Mouse (Mus musculus): ENCODE measurements around the gene Zfp786. TPM values are rescaled to one million over a fixed set of nuclear protein-coding genes. Genes with fewer than 3 reads are reported as not detected.

The Zfp786 gene
- polyA plus RNA-seq (2014; fragmentation: Nextera tagmentation; extraction: Ambion mirVana) = 3.5 and 3.8 TPM in 2 replicates

GRCm38 (mm10) chr6:47830104-47831078 lies at the start of gene Zfp786:
Gene Zfp786, minus strand, starts transcription at chr6:47830867.
- Histone ChIP-seq H3K9me3 (ENCODE audit: control insufficient read depth, low read depth, low read length) (no peaks in the 10 kb centered on the region), H3K36me3 (ENCODE audit: control insufficient read depth, insufficient read depth, low read length) (peaks cover 2% of the 10 kb centered on the region; the same call in 1 of the 2 replicates), H3K4me2 (replicated peaks; ENCODE audit: low read depth, low read length) (peak within 1 kb of the TSS; percentile 56), H3K9ac (replicated peaks; ENCODE audit: low read depth, low read length) (peak within 1 kb of the TSS; percentile 72), H3K4me3 (ENCODE audit: low read depth, low read length) (peak within 1 kb of the TSS; percentile 91), H3K4me1 (ENCODE audit: control insufficient read depth, insufficient read depth, low read length) (no peaks in the 10 kb centered on the region), H3K27me3 (ENCODE audit: control insufficient read depth, insufficient read depth, low read length) (no peaks in the 10 kb centered on the region), H3K27ac (ENCODE audit: low read length) (peak within 1 kb of the TSS; percentile 58; the same call in 1 of the 2 replicates)
- 1% methylated on average over 63 of the region's 64 CpGs for WGBS
- peak; percentile 90 for ATAC-seq (ENCODE audit: insufficient number of reproducible peaks, insufficient read depth, low FRiP score, low read depth)

GRCm38 (mm10) chr6:47880166-47880565 lies 49.5 kb upstream of the Zfp786 start:
- Histone ChIP-seq H3K9me3 (ENCODE audit: control insufficient read depth, low read depth, low read length) (no peaks in the 10 kb centered on the region), H3K36me3 (ENCODE audit: control insufficient read depth, insufficient read depth, low read length) (peaks cover 49% of the 10 kb centered on the region), H3K4me1 (ENCODE audit: control insufficient read depth, insufficient read depth, low read length) (peaks cover 14% of the 10 kb centered on the region), H3K27ac (ENCODE audit: low read length) (no peak overlapping the region), H3K4me2 (replicated peaks; ENCODE audit: low read depth, low read length) (no peak overlapping the region), H3K4me3 (ENCODE audit: low read depth, low read length) (no peak overlapping the region), H3K9ac (replicated peaks; ENCODE audit: low read depth, low read length) (no peak overlapping the region), H3K27me3 (ENCODE audit: control insufficient read depth, insufficient read depth, low read length) (no peaks in the 10 kb centered on the region)
- ATAC-seq (ENCODE audit: insufficient number of reproducible peaks, insufficient read depth, low FRiP score, low read depth) = no peak
- 84% methylated on average over 10 of the region's 10 CpGs for WGBS

GRCm38 (mm10) chr6:47879049-47879716 lies 48.5 kb upstream of the Zfp786 start:
- H3K9ac ChIP-seq (replicated peaks; ENCODE audit: low read depth, low read length) = peak overlapping the region; percentile 77
- WGBS = 56% methylated on average over 4 of the region's 4 CpGs
- no peak for ATAC-seq (ENCODE audit: insufficient number of reproducible peaks, insufficient read depth, low FRiP score, low read depth)
- peak overlapping the region; percentile 81 for H3K4me3 ChIP-seq (ENCODE audit: low read depth, low read length)
- H3K36me3 ChIP-seq (ENCODE audit: control insufficient read depth, insufficient read depth, low read length) = peaks cover 39% of the 10 kb centered on the region
- no peak overlapping the region for H3K27ac ChIP-seq (ENCODE audit: low read length)
- no peaks in the 10 kb centered on the region for H3K27me3 ChIP-seq (ENCODE audit: control insufficient read depth, insufficient read depth, low read length)
- no peaks in the 10 kb centered on the region for H3K9me3 ChIP-seq (ENCODE audit: control insufficient read depth, low read depth, low read length)
- H3K4me2 ChIP-seq (replicated peaks; ENCODE audit: low read depth, low read length) = peak overlapping the region; percentile 86
- H3K4me1 ChIP-seq (ENCODE audit: control insufficient read depth, insufficient read depth, low read length) = peaks cover 14% of the 10 kb centered on the region

- no peak for ATAC-seq (ENCODE audit: insufficient number of reproducible peaks, insufficient read depth, low FRiP score, low read depth)
- Histone ChIP-seq H3K4me1 (ENCODE audit: control insufficient read depth, insufficient read depth, low read length) (peaks cover 14% of the 10 kb centered on the region), H3K36me3 (ENCODE audit: control insufficient read depth, insufficient read depth, low read length) (peaks cover 33% of the 10 kb centered on the region), H3K4me3 (ENCODE audit: low read depth, low read length) (peak overlapping the region; percentile 81), H3K9ac (replicated peaks; ENCODE audit: low read depth, low read length) (peak overlapping the region; percentile 77), H3K27me3 (ENCODE audit: control insufficient read depth, insufficient read depth, low read length) (no peaks in the 10 kb centered on the region), H3K27ac (ENCODE audit: low read length) (no peak overlapping the region), H3K4me2 (replicated peaks; ENCODE audit: low read depth, low read length) (peak overlapping the region; percentile 86), H3K9me3 (ENCODE audit: control insufficient read depth, low read depth, low read length) (no peaks in the 10 kb centered on the region)
- 36% methylated on average over 3 of the region's 3 CpGs for WGBS
Observed at GRCm38 (mm10) chr6:47878593-47878992, 47.9 kb upstream of the Zfp786 start.

- Histone ChIP-seq H3K27me3 (ENCODE audit: control insufficient read depth, insufficient read depth, low read length) (no peaks in the 10 kb centered on the region), H3K27ac (ENCODE audit: low read length) (peak overlapping the region; percentile 98), H3K4me1 (ENCODE audit: control insufficient read depth, insufficient read depth, low read length) (peaks cover 14% of the 10 kb centered on the region), H3K4me2 (replicated peaks; ENCODE audit: low read depth, low read length) (peak overlapping the region; percentile 86), H3K36me3 (ENCODE audit: control insufficient read depth, insufficient read depth, low read length) (peaks cover 28% of the 10 kb centered on the region), H3K9ac (replicated peaks; ENCODE audit: low read depth, low read length) (peak overlapping the region; percentile 77), H3K4me3 (ENCODE audit: low read depth, low read length) (peak overlapping the region; percentile 81), H3K9me3 (ENCODE audit: control insufficient read depth, low read depth, low read length) (no peaks in the 10 kb centered on the region)
- ATAC-seq (ENCODE audit: insufficient number of reproducible peaks, insufficient read depth, low FRiP score, low read depth) = no peak
- WGBS = 1% methylated on average over 11 of the region's 11 CpGs
Observed at GRCm38 (mm10) chr6:47878133-47878514, 47.5 kb upstream of the Zfp786 start.

GRCm38 (mm10) chr6:47877461-47878132 lies 46.9 kb upstream of the Zfp786 start:
- under 1% methylated on average over 65 of the region's 71 CpGs for whole genome bisulfite sequencing
- ATAC-seq (ENCODE audit: insufficient number of reproducible peaks, insufficient read depth, low FRiP score, low read depth) = peak; percentile 96

GRCm38 (mm10) chr6:47877058-47877457 lies 46.4 kb upstream of the Zfp786 start, which contains the start of gene Zfp282:
Gene Zfp282, plus strand, starts transcription at chr6:47877204.
- Histone ChIP-seq H3K36me3 (ENCODE audit: control insufficient read depth, insufficient read depth, low read length) (peaks cover 18% of the 10 kb centered on the region), H3K9me3 (ENCODE audit: control insufficient read depth, low read depth, low read length) (no peaks in the 10 kb centered on the region), H3K27ac (ENCODE audit: low read length) (peak within 1 kb of the TSS; percentile 98), H3K4me2 (replicated peaks; ENCODE audit: low read depth, low read length) (peak within 1 kb of the TSS; percentile 86), H3K27me3 (ENCODE audit: control insufficient read depth, insufficient read depth, low read length) (no peaks in the 10 kb centered on the region), H3K9ac (replicated peaks; ENCODE audit: low read depth, low read length) (peak within 1 kb of the TSS; percentile 77), H3K4me3 (ENCODE audit: low read depth, low read length) (peak within 1 kb of the TSS; percentile 81), H3K4me1 (ENCODE audit: control insufficient read depth, insufficient read depth, low read length) (peaks cover 14% of the 10 kb centered on the region)
- no peak for ATAC-seq (ENCODE audit: insufficient number of reproducible peaks, insufficient read depth, low FRiP score, low read depth)
- WGBS = 7% methylated on average over 9 of the region's 9 CpGs

More at GRCm38 (mm10) chr6:47877461-47878132, 46.9 kb upstream of the Zfp786 start:
- Histone ChIP-seq H3K36me3 (ENCODE audit: control insufficient read depth, insufficient read depth, low read length) (peaks cover 23% of the 10 kb centered on the region), H3K27me3 (ENCODE audit: control insufficient read depth, insufficient read depth, low read length) (no peaks in the 10 kb centered on the region), H3K4me3 (ENCODE audit: low read depth, low read length) (peak overlapping the region; percentile 81), H3K27ac (ENCODE audit: low read length) (peak overlapping the region; percentile 98), H3K4me2 (replicated peaks; ENCODE audit: low read depth, low read length) (peak overlapping the region; percentile 86), H3K9me3 (ENCODE audit: control insufficient read depth, low read depth, low read length) (no peaks in the 10 kb centered on the region), H3K4me1 (ENCODE audit: control insufficient read depth, insufficient read depth, low read length) (peaks cover 14% of the 10 kb centered on the region), H3K9ac (replicated peaks; ENCODE audit: low read depth, low read length) (peak overlapping the region; percentile 77)

GRCm38 (mm10) chr6:47872266-47872665 lies 41.6 kb upstream of the Zfp786 start:
- no peaks in the 10 kb centered on the region for H3K27me3 ChIP-seq (ENCODE audit: control insufficient read depth, insufficient read depth, low read length)
- no peaks in the 10 kb centered on the region for H3K9me3 ChIP-seq (ENCODE audit: control insufficient read depth, low read depth, low read length)
- no peak overlapping the region for H3K4me2 ChIP-seq (replicated peaks; ENCODE audit: low read depth, low read length)
- H3K36me3 ChIP-seq (ENCODE audit: control insufficient read depth, insufficient read depth, low read length) = peaks cover 7% of the 10 kb centered on the region; the same call in 1 of the 2 replicates
- ATAC-seq (ENCODE audit: insufficient number of reproducible peaks, insufficient read depth, low FRiP score, low read depth) = no peak
- H3K27ac ChIP-seq (ENCODE audit: low read length) = no peak overlapping the region
- H3K9ac ChIP-seq (replicated peaks; ENCODE audit: low read depth, low read length) = no peak overlapping the region
- WGBS = 90% methylated on average over 5 of the region's 5 CpGs
- H3K4me1 ChIP-seq (ENCODE audit: control insufficient read depth, insufficient read depth, low read length) = no peaks in the 10 kb centered on the region
- no peak overlapping the region for H3K4me3 ChIP-seq (ENCODE audit: low read depth, low read length)
